Mouse (Mus musculus) right cerebral cortex, postnatal 25 days (tissue): Measurements from ENCODE around the gene Rps9.
"Not testable (repeated sequence)": the region's sequence is repeated elsewhere in the genome, so short reads cannot be mapped to it uniquely, and the experiment has no call there.

Experiments used
- DNase-seq: peaks from one replicate; pipeline ENCODE4 v3.0.0; 2022

Gene Rps9

GRCm38 (mm10) chr7:3698471-3698870 is 5.3 kb upstream of the Rps9 start:
- DNase-seq, result no peak

- no peak for DNase-seq
Observed at GRCm38 (mm10) chr7:3703148-3703878, 480 bp upstream of the Rps9 start.

GRCm38 (mm10) chr7:3704475-3704874 is 682 bp downstream of the Rps9 start:
- no peak for DNase-seq

GRCm38 (mm10) chr7:3705461-3705860 is 1.7 kb downstream of the Rps9 start:
- not testable (repeated sequence) for DNase-seq

- DNase-seq, result no peak
Observed at GRCm38 (mm10) chr7:3705911-3706310, 2.1 kb downstream of the Rps9 start.

- DNase-seq, result no peak
Observed at GRCm38 (mm10) chr7:3706343-3706934, 2.6 kb downstream of the Rps9 start.

- no peak for DNase-seq
Observed at GRCm38 (mm10) chr7:3707027-3707426, 3.2 kb downstream of the Rps9 start.

- DNase-seq, result no peak
Observed at GRCm38 (mm10) chr7:3707568-3708413, 4.0 kb downstream of the Rps9 start.

GRCm38 (mm10) chr7:3708447-3708980 is 4.7 kb downstream of the Rps9 start:
- not testable (repeated sequence) for DNase-seq

- no peak for DNase-seq
Observed at GRCm38 (mm10) chr7:3709000-3709399, 5.2 kb downstream of the Rps9 start.

- no peak for DNase-seq
Observed at GRCm38 (mm10) chr7:3712264-3712942, 8.6 kb downstream of the Rps9 start.

- no peak for DNase-seq
Observed at GRCm38 (mm10) chr7:3715249-3715648, 11.5 kb downstream of the Rps9 start.

GRCm38 (mm10) chr7:3720268-3720667 is 16.5 kb downstream of the Rps9 start, which contains the start of gene Pirb:
Gene Pirb, minus strand, starts transcription at chr7:3720391.
- DNase-seq, result not testable (repeated sequence)

GRCm38 (mm10) chr7:3725459-3725858 is 21.7 kb downstream of the Rps9 start:
- DNase-seq, result not testable (repeated sequence)

- not testable (repeated sequence) for DNase-seq
Observed at GRCm38 (mm10) chr7:3732675-3733074, 28.9 kb downstream of the Rps9 start.
